Mouse (Mus musculus): ENCODE measurements at regions not wholly inside any gene's neighbourhood (a gene's known extent, or its start where the extent isn't known, plus 50 kb on each side); places are given as distances from the start of the nearest gene placed in this dataset.

DNA sequence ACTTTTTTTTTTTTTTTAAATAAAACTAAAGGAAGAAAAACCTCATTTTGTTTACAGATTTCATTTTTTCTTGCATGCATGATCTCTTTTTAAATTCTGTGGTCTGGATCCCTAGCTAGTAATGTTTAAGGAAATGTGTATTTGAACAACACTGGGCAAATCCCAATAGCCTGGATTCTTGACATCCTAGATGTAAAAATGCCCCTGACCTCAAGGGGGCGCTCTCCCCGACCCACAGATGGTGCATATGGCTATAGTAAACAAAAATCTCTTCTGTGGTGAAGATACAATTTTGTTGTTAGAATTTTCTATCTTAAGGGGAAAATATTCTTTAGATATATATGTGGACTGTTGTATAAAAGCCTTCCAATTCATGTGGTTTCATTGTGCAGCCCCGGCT lies 67.1 kb upstream of the Trpm3 start:
- Histone ChIP-seq H3K9me3 (no peaks in the 10 kb centered on the region), H3K4me2 (replicated peaks) (no peak overlapping the region), H3K4me3 (no peak overlapping the region), H3K4me1 (no peaks in the 10 kb centered on the region), H3K27me3 (replicated peaks) (no peaks in the 10 kb centered on the region), H3K9ac (no peak overlapping the region), H3K27ac (no peak overlapping the region), H3K36me3 (no peaks in the 10 kb centered on the region)
- WGBS, result 35% methylated on average over 3 of the region's 3 CpGs
- no peak for ATAC-seq (ENCODE audit: low FRiP score, low read depth)

DNA sequence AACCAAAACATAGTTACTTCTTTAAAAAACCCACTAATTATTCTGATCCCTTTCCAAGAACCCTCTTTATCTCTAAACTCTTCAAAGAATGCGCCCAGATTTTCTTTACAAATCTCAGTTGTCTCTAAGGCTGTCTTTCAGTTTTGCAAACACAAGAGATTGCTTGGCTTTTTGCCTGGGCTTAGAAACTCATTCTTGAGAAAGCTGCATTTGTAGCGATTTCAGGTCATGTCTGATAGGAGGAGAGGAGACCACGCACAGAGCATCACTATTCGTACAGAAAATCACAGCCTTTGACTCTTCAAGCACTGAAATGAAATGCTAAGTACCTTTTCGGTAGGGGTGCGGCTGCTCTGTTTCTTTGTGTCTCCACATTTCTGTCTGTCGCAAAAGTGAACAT lies 64.8 kb upstream of the Trpm3 start:
- Histone ChIP-seq H3K4me3 (no peak overlapping the region), H3K27ac (no peak overlapping the region), H3K27me3 (replicated peaks) (no peaks in the 10 kb centered on the region), H3K9ac (no peak overlapping the region), H3K9me3 (no peaks in the 10 kb centered on the region), H3K36me3 (no peaks in the 10 kb centered on the region), H3K4me2 (replicated peaks) (no peak overlapping the region), H3K4me1 (no peaks in the 10 kb centered on the region)
- 86% methylated on average over 7 of the region's 7 CpGs for WGBS
- no peak for ATAC-seq (ENCODE audit: low FRiP score, low read depth)

GRCm38 (mm10) chr19:22081448-22081847 lies 57.4 kb upstream of the Trpm3 start:
- Histone ChIP-seq H3K27ac (no peak overlapping the region), H3K9ac (no peak overlapping the region), H3K4me1 (no peaks in the 10 kb centered on the region), H3K27me3 (replicated peaks) (no peaks in the 10 kb centered on the region), H3K4me3 (no peak overlapping the region), H3K4me2 (replicated peaks) (no peak overlapping the region), H3K36me3 (no peaks in the 10 kb centered on the region), H3K9me3 (no peaks in the 10 kb centered on the region)
- 56% methylated on average over 4 of the region's 4 CpGs for WGBS
- ATAC-seq (ENCODE audit: low FRiP score, low read depth), result no peak

Measured in neural tube, embryonic 12.5 days (tissue).